Mouse (Mus musculus) midbrain, embryonic 16.5 days (tissue): Measurements from ENCODE around the gene Slc7a15. TPM values are rescaled to one million over a fixed set of nuclear protein-coding genes. Genes with fewer than 3 reads are reported as not detected.

Source experiments
- ATAC-seq: fragments of 200-750 bp; cut with Nextera tagmentation; 2 replicates; pipeline ENCODE4 v1.8.0; 2017; ENCODE audit warnings: moderate TSS enrichment
- H3K27ac ChIP-seq: fragments of 300-500 bp; sonication (generic); 2 replicates; pipeline ENCODE4 v1.5.1; 2014; ENCODE audit warnings: mild to moderate bottlenecking, low read length, mixed read lengths
- H3K27me3 ChIP-seq: fragments of 300-500 bp; sonication (generic); 2 replicates; pipeline ENCODE4 v1.6.1; 2014; ENCODE audit warnings: low read depth, low read length, mixed read lengths; ENCODE audit not compliant: control insufficient read depth, insufficient read depth
- H3K36me3 ChIP-seq: fragments of 300-500 bp; sonication (generic); 2 replicates; pipeline ENCODE4 v1.6.1; 2014; ENCODE audit warnings: mild to moderate bottlenecking, low read length, moderate library complexity, mixed read lengths; ENCODE audit not compliant: control insufficient read depth, insufficient read depth
- H3K4me1 ChIP-seq: fragments of 300-500 bp; sonication (generic); 2 replicates; pipeline ENCODE4 v1.6.1; 2014; ENCODE audit warnings: mild to moderate bottlenecking, low read length, mixed read lengths; ENCODE audit not compliant: control insufficient read depth, insufficient read depth
- H3K4me2 ChIP-seq: fragments of 300-500 bp; sonication (generic); 2 replicates; pipeline ENCODE4 v1.6.1; 2014; ENCODE audit warnings: mild to moderate bottlenecking, low read length, mixed read lengths
- H3K4me3 ChIP-seq: fragments of 300-500 bp; sonication (generic); 2 replicates; pipeline ENCODE4 v1.5.1; 2014; ENCODE audit warnings: low read depth, mild to moderate bottlenecking, low read length, moderate library complexity, mixed read lengths
- H3K9ac ChIP-seq: fragments of 300-500 bp; sonication (generic); 2 replicates; pipeline ENCODE4 v1.6.1; 2014; ENCODE audit warnings: low read depth, low read length, mixed read lengths
- H3K9me3 ChIP-seq: fragments of 300-500 bp; sonication (generic); replicated peaks from 2 replicates; pipeline ENCODE4 v1.6.1; 2014; ENCODE audit warnings: mild to moderate bottlenecking, low read length, mixed read lengths; ENCODE audit not compliant: control insufficient read depth, poor library complexity, severe bottlenecking
- WGBS: fragments of 180-500 bp; shearing (Covaris S2); extraction: QIAGEN DNeasy Blood & Tissue Kit; methylation state at CpG from one replicate; pipeline ENCODE4 v1.1.7; 2014; 5-methylcytosine and 5-hydroxymethylcytosine counted together
- polyA plus RNA-seq: library from polyadenylated mRNA; unstranded; fragments of >200 nt; fragmentation: Nextera tagmentation; extraction: Ambion mirVana; gene quantifications from 2 replicates; pipeline ENCODE4 v1.2.1, GENCODE M21; 2015

Gene Slc7a15
- polyA plus RNA-seq, 1 experiment from 2014 or later: not detected

DNA sequence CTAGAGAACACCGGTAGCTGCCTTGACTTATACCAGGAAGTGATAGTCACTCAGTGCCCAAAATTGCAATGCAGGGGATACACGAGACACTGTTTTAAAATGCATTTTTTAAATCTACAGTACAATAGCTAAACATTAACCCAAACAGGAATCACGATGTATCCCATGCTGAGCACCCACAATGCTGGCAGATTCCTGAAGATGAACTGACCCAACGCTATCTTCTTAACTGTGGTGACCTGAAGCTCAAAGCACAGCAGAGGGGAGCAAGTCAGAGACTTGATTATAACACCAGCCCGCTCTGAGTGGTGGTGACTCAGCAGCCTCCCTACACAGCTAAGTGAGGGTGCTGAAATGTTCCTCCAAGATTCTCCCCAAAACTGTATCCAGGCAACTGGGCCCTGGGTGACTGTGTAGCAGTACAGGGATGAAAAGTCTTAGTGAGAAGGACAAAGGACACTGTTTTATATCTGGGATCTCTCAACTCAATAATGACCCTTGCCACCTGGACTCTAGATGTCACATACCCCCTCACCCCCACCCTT lies 53.7 kb downstream of the Slc7a15 start:
- 83% methylated on average over 5 of the region's 5 CpGs for WGBS
- Histone ChIP-seq H3K36me3 (no peaks in the 10 kb centered on the region), H3K4me2 (no peak overlapping the region), H3K27me3 (no peaks in the 10 kb centered on the region), H3K27ac (no peak overlapping the region), H3K4me1 (no peaks in the 10 kb centered on the region), H3K4me3 (no peak overlapping the region), H3K9ac (no peak overlapping the region), H3K9me3 (no peaks in the 10 kb centered on the region)
- no peak for ATAC-seq

DNA sequence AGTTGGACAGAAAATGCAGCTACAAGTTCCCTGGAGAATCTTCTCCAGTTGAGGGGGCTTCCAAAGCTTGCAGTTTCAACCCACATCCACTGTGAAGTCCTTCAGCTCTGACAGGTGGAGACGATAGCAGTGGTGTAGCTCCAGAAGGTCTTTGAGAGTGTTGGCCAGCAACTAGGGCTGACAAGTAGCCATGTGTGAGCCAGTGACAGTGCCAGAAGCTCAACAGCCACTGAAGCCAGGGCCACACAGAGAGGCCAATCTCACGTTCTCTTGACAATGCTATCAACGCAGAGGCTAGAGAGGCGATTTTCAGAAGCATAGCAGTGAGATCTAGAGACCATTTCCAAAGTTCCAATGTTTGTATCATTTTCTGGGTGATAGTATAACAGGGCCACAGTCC lies 56.5 kb downstream of the Slc7a15 start:
- H3K9ac ChIP-seq: no peak overlapping the region
- H3K4me1 ChIP-seq: no peaks in the 10 kb centered on the region
- H3K4me2 ChIP-seq: no peak overlapping the region
- H3K4me3 ChIP-seq: no peak overlapping the region
- 86% methylated on average over 4 of the region's 4 CpGs for WGBS
- no peaks in the 10 kb centered on the region for H3K36me3 ChIP-seq
- H3K9me3 ChIP-seq: no peaks in the 10 kb centered on the region
- H3K27ac ChIP-seq: no peak overlapping the region
- ATAC-seq: no peak
- no peaks in the 10 kb centered on the region for H3K27me3 ChIP-seq

DNA sequence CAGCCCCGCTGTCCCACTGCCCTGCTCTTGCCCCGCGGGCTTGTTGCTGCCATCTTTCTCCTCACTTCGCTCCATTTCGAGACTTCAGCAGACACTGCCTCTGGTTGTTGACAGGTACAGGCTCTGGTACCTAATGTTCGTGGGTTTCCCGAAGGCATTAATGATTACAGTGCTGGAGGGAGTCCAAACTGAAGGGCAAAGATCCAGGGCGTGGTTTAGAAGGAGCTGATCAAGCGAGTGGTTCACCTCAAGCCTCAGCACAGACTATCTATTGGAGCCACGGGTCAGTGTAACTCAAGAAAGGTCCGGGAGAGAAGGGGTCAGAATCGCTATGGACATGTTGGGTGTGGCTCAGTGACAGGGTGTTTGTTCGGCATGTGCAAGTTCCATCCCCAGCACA lies 59.4 kb downstream of the Slc7a15 start:
- ATAC-seq: no peak
- H3K4me1 ChIP-seq: no peaks in the 10 kb centered on the region
- H3K4me3 ChIP-seq: no peak overlapping the region
- H3K27me3 ChIP-seq: no peaks in the 10 kb centered on the region
- H3K9ac ChIP-seq: no peak overlapping the region
- no peaks in the 10 kb centered on the region for H3K36me3 ChIP-seq
- H3K4me2 ChIP-seq: no peak overlapping the region
- H3K9me3 ChIP-seq: no peaks in the 10 kb centered on the region
- no peak overlapping the region for H3K27ac ChIP-seq
- 89% methylated on average over 13 of the region's 13 CpGs for WGBS

DNA sequence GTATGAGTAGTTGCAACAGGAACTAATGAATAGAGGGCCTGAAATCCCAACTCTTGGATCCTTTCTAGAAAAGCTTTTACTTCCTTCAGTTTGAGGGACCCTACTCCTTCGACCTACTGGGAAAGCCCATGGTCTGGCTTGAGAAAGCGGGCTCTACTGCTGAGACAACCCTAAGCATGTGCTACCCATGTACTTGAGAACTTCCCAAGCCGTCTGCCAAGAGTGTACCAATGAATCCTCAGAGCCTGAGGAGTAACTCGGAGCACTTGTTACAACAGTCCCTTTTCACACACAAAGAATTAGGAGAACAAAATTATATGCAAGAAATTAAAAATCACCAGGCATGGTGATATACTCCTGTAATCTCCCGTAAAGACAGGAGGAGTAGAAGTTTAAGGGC lies 61.6 kb downstream of the Slc7a15 start:
- no peaks in the 10 kb centered on the region for H3K27me3 ChIP-seq
- H3K9me3 ChIP-seq: no peaks in the 10 kb centered on the region
- no peak overlapping the region for H3K4me2 ChIP-seq
- WGBS: 87% methylated on average over 5 of the region's 5 CpGs
- ATAC-seq: no peak
- H3K27ac ChIP-seq: no peak overlapping the region
- no peaks in the 10 kb centered on the region for H3K4me1 ChIP-seq
- no peak overlapping the region for H3K4me3 ChIP-seq
- no peak overlapping the region for H3K9ac ChIP-seq
- H3K36me3 ChIP-seq: no peaks in the 10 kb centered on the region

DNA sequence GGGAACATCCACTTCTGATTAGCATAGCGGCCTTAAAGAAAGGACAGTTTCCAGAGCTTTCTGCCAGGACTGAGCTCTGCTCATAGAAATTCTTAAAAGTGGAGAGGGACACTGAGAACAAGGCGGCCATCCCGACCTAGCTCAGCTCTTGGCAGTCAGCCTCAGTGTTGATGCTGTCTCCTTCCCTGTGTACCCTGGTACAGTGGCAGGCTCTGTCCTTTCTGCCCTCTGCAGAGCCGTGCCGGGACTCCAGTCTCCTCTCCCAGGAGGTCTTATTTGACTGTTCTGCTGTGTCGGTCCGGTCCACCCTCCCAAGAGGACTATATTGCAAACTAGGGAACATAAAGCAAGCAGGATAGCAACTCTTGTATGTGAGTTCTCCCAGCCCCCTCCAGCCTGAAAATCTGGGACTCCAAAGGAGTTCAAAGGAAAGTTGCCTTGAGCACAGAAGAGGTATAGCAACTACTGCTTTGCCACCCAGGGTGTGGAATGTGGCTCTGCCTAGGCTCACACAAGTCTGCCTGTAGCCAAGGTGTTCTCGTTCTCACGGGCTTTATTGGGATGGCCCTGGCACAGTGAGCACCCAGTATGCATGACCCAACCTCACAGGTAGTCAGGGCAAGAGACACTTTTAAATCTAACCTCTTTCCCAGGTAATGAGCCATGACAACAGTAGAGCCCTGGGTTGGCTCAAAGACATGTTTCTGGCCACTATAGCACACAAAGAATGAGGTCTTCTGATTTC lies 62.5 kb downstream of the Slc7a15 start:
- H3K4me2 ChIP-seq: no peak overlapping the region
- no peaks in the 10 kb centered on the region for H3K9me3 ChIP-seq
- 69% methylated on average over 9 of the region's 9 CpGs for WGBS
- H3K4me1 ChIP-seq: no peaks in the 10 kb centered on the region
- H3K27ac ChIP-seq: no peak overlapping the region
- no peak overlapping the region for H3K9ac ChIP-seq
- ATAC-seq: no peak
- no peaks in the 10 kb centered on the region for H3K27me3 ChIP-seq
- H3K4me3 ChIP-seq: no peak overlapping the region
- no peaks in the 10 kb centered on the region for H3K36me3 ChIP-seq

DNA sequence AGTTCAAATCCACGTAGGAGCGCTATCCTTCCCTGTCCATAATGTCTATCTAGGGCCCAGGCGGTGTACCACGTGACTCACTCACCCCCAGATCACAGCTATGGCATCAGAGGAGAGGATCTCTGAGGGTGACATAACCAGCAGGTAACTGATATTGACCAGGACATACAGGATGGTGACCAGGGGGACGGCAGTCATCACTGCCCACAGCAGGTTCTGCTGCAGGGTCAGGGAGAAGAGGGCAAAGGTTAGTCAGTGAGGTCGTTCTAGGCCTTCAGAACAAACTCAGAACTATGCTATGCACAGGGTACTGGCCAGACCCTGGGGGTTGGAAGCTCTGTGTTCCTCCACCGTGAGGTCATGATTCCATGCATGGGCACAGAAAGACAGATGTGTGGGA lies 63.3 kb downstream of the Slc7a15 start:
- no peak overlapping the region for H3K4me3 ChIP-seq
- no peak overlapping the region for H3K9ac ChIP-seq
- no peak overlapping the region for H3K27ac ChIP-seq
- H3K36me3 ChIP-seq: no peaks in the 10 kb centered on the region
- no peaks in the 10 kb centered on the region for H3K27me3 ChIP-seq
- no peak for ATAC-seq
- H3K9me3 ChIP-seq: no peaks in the 10 kb centered on the region
- no peaks in the 10 kb centered on the region for H3K4me1 ChIP-seq
- no peak overlapping the region for H3K4me2 ChIP-seq
- WGBS: 87% methylated on average over 7 of the region's 7 CpGs

DNA sequence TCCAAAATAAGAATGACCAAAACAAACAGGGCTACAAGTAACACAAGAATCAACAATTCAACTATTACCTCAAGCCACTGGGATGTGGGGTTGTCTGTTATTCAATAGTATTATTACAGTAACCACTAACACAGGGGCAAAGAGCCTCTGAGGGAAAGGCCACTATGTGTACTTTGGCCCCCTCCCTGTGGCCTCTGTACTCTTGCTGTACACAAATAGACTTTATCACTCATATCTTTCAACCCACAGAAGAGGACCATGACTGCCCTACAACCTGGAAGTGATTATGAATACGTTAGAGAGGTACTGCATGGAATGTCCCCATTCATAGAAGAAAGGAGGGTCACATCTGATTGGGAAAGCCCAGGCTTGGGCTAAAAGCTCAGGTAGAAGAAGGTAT lies 64.0 kb downstream of the Slc7a15 start:
- no peak overlapping the region for H3K9ac ChIP-seq
- no peak overlapping the region for H3K4me2 ChIP-seq
- H3K27me3 ChIP-seq: no peaks in the 10 kb centered on the region
- H3K9me3 ChIP-seq: no peaks in the 10 kb centered on the region
- H3K4me1 ChIP-seq: no peaks in the 10 kb centered on the region
- no peak overlapping the region for H3K4me3 ChIP-seq
- ATAC-seq: no peak
- WGBS: 95% methylated on average over 1 of the region's 1 CpGs
- no peak overlapping the region for H3K27ac ChIP-seq
- H3K36me3 ChIP-seq: no peaks in the 10 kb centered on the region

DNA sequence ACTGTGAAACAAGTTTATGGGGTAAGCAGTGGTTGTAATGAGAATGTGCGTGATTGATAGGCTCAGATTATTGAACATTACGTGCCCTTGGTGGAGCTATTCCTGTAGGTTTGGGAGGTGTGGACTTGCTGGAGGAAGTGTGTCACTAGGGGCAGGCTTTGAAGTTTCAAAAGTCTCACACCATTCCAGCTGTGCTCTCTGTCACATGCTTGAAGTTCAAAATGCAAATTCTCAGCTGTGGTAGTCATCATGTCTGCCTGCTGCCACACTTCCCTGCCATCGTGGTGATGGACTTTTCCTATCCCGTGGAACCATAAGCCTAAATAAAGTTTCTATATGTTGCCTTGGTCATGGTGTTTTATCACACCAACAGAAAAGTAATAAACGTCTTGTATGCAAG lies 71.1 kb downstream of the Slc7a15 start:
- Histone ChIP-seq H3K4me1 (no peaks in the 10 kb centered on the region), H3K9me3 (no peaks in the 10 kb centered on the region), H3K27ac (no peak overlapping the region), H3K4me2 (no peak overlapping the region), H3K9ac (no peak overlapping the region), H3K4me3 (no peak overlapping the region), H3K27me3 (no peaks in the 10 kb centered on the region), H3K36me3 (no peaks in the 10 kb centered on the region)
- no peak for ATAC-seq
- 84% methylated on average over 5 of the region's 5 CpGs for WGBS

DNA sequence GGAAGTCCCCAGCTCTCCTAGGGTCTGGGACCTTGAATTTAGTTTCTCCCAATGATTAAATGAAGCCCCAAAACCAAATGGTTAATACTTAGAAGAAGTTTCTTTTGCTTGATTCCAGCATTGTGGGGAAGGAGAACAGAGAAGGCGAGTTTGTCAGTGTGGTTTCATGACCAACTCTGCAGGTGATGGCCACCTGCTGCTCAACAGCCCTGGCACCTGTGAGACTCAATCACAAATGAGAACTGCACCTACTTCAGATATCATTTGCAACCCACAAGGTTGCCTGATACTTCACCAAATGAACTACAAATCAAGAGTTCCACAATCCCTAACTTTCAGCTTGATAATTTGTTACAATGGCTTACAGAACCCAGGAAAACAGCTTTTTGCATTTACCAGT lies 71.7 kb downstream of the Slc7a15 start:
- Histone ChIP-seq H3K9me3 (no peaks in the 10 kb centered on the region), H3K4me2 (no peak overlapping the region), H3K4me1 (no peaks in the 10 kb centered on the region), H3K27ac (no peak overlapping the region), H3K4me3 (no peak overlapping the region), H3K9ac (no peak overlapping the region), H3K27me3 (no peaks in the 10 kb centered on the region), H3K36me3 (no peaks in the 10 kb centered on the region)
- 83% methylated on average over 1 of the region's 1 CpGs for WGBS
- ATAC-seq: no peak
